Mouse (Mus musculus) thymus, postnatal 4 days (tissue): ENCODE measurements around the gene Tns1.

Source experiments
- DNase-seq: peaks from one replicate; pipeline ENCODE4 v3.0.0; 2021

The Tns1 gene

GRCm38 (mm10) chr1:73985611-73986010 is 138.6 kb downstream of the Tns1 start:
- no peak for DNase-seq

DNA sequence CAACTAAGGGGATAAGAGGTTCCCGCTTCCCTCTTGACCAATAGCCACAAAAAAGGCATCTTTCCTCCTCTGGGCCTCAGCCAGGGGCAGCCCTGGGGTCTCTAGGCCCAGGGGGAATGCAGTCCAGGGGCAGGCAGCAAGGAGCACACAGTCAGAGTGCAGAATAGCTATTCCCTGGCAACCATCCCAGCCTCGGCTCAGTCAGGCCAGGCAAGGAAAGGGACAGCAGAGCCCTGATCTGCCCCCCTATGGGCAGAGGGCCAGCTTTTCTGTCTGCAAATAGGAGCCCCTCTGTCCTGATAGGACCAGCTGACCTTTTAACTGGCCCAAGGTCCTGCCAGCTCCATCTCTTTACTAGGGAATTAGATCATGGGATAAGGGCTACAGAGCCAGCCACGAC is 145.0 kb downstream of the Tns1 start:
- no peak for DNase-seq

DNA sequence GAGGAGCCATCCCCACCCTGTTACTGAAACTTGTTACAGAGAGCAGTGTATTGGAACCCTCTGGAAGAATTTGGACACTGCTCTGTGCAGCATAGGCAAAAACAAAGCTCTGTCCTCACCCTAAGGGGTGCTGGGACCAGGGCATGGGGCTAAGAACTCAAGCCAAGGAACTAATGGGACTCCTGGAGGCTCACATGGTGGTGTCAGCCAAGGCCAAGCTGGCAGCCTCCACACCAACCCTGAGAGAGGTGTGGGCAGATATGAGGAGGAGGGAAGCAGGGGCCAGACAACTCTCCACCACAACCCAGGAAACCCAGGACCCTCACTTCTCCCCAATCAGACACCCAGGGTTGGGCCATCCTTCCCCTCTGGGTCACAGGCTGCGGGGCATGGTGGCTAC is 145.7 kb downstream of the Tns1 start:
- DNase-seq = no peak

DNA sequence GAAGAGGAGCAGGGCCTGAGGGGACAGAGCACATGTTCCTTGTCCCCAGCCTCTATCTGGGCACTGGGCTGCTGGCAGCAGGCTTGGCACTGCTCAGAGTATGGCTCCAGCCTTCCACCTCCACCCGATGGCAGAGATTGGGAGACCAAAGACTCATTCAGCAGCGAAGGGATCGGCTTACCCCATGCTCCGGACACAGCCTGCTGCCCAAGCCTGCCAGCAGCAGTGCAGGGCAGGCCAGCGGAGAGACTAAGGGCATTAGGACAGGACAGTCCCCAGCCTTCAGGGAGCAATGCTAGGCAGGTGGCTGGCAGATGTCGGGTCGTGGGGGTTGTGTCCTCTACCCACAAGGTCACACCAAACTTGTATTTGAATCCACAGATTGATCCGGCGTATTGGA is 150.3 kb downstream of the Tns1 start:
- no peak for DNase-seq

DNA sequence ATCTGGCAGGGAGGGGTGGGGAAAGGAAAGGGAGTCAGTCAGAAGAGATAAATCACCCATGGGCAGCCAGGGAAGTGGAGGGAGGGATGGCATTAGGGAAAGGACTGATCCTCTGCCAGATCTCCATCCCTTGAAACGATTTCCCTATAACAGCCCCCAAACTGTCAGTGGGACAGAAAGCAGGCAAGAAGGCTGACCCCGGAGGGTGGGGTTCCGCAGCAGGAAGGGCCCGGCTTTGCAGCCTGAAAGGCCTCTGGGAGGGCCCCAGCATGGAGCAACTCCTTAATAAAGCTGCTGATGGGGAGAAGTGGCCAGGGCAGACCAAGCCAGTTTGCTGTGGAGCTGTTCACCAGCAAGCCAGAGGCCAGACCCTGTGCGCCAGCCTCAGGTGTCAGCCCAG is 151.5 kb downstream of the Tns1 start:
- DNase-seq = no peak

GRCm38 (mm10) chr1:73970161-73970730 is 154.0 kb downstream of the Tns1 start:
- DNase-seq = no peak

DNA sequence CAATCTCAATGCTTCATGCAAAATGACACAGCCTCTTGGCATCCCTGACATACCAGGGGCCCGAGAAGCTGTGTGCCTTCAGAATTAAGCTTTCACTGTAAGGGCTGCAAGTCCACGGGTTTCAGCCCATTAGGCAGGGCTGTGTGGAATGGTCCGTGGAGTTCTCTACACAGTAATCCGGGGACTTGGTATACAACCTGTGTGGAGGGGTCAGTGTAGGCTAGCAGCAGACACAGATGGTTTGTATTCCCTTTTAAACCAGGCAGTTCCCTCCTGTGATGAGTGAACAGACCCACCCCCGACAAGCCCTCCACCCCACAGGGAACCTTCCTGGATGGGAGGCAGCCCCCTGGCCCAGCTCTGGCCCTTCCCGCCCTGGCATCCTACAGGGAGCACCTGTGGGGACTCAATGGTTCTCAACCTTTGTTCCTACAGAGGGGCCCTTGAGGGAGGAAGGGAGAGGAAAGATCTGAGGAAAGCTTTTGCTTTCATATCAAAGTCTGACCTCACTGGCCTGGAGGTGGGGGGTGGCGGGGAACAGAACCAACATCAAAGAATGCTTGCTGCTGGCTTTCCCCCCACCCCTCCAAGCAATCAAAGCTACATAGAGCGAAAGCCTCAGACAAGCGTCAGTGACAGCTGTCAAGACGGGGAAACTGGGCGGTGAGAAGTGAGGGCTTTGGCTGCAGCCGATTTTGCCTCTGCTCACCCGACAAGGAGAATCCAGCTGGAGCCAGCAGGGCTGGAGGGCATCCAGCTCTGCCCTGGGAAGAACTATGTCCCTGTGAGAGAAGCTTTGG is 155.3 kb downstream of the Tns1 start:
- no peak for DNase-seq

DNA sequence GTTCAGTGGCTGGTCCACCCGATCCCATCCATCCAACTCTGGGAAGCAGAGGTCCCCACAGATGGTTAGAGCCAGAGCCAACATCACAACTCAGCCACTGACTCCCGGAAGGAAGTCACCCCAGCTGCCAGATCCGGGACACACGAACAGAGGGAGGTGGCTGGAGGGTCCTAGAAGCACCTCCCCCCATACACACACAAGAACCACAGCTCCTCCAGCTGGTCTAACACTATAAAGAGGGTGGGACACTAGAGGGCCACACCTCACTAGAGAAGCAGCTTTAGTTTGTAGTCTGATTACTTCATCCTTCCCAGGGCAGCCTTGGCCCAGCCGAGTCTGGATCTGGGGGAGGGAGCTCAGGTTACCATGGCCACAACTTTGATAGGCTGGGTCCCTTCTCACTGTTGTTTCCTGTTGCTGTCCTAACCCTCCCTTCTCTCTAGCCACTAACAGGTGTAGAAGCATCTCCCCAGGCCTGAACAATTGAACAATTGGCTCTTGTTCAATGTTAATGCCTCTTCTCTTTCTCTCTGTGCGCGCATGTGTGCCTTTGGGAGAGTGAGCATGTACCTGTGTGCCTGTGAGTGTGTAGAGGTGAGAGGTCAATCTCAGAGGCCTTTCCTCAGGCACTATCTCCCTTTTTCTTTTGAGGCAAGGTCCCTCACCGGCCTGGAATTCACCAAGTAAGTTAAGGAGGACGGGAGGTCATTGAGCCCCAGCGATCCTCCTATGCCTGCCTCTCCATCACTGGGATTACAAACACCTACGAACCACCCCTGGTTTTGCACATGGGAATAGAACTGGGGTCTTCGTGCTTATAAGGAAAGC is 157.6 kb downstream of the Tns1 start:
- DNase-seq = no peak

DNA sequence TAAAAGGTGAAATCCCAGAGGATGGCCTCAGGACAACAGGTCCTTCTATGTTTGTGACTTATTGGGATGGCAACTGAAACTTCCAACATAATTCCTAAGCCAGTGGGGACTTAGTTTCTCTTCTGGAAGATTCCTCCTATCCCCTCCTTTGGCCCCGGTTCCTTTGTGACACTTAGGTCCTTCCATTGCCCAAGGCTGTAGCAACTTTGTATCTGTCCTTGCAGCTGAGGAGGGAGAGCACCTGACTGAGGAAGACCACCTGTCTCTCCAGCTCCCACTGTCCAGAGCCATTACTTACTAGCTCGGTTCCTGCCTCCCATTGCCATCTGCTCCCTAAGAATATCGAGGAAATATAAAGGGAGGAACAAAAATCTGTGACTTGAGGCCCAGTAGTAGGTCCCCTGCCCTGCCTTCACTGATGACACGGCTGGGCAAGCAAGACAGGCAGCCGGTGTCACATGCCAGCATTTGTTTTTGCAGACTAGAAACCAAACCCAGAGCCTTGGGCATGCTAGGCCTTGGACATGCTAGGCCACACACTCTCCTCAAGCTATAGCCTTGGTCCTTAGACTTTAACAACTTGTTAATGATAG is 160.0 kb downstream of the Tns1 start:
- no peak for DNase-seq

- DNase-seq = no peak
Measured at GRCm38 (mm10) chr1:73963626-73964025, 160.6 kb downstream of the Tns1 start.

DNA sequence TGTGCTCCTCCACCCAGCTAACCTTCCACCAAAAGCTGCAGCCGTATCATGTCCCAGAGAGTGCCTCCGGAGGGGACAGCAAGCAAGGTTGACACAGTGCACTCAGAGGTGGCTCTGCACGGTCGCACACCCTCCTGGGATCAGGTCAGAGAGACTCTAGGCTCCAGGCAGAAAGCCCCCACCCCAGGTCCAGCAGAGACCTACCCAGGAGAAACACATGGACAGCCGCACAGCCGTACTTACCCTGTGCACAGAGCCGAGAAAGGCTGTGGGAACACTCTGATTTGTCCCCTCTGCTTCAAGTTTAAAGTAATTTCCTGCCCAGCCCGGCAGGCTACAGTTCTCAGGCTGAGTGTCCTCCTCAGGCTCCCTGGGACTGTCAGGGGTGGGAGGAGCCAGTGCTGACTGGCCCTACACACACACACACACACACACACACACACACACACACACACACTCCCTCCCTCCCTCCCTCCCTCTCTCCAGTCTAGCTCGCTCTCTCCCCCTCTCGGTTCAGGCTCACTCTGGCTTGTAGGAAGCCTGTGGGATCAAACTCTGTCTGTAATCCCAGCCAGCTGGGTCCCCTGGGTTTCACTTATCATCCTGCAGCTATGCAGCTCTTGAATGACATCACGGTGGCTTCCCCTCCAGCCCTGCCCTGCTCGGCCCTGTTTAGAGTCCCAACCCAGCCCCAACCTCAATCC is 161.4 kb downstream of the Tns1 start:
- DNase-seq = no peak

GRCm38 (mm10) chr1:73962049-73962448 is 162.2 kb downstream of the Tns1 start:
- DNase-seq = no peak

GRCm38 (mm10) chr1:73959758-73960157 is 164.5 kb downstream of the Tns1 start:
- no peak for DNase-seq

DNA sequence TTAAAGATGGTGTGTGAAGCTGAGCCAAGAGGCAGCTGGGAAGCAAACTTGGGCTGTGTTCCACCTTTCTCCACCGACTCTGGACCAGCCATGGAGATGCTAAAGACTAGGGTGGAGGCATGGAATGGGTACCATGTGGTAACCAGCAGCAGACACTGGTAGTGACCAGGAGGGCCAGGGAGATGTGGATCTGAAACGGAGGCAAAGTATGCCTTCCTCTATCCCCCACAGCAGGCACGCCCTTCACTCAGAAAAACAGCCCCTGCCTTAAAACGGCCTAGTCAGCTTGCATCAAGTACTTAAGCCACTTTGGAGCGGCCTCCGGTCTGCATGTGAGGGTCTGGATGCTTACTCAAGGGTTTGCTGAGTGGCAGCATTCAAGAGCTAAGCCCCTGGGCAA is 164.9 kb downstream of the Tns1 start:
- no peak for DNase-seq

GRCm38 (mm10) chr1:73958210-73958983 is 165.9 kb downstream of the Tns1 start:
- DNase-seq = no peak

DNA sequence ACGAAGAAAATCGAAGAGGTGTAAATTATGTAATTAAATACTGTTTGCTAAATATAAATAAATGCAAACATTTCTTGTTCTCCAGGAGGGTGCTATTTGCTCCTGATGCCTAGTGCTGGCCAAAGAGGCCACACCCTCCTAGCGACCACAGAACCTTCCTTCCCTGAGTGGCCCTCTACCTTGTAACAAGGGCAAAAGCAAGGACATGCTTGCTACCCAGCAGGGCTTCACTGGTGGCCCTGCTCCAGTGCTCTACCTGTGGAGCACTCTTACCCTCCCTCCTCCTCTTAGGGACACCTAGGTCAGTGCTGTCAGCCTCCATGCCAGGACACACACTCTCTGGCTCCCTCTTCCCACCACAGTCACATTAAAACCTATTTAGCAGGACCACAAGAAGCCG is 166.8 kb downstream of the Tns1 start:
- DNase-seq = no peak

- DNase-seq = no peak
Measured at GRCm38 (mm10) chr1:73956320-73956719, 167.9 kb downstream of the Tns1 start.

- DNase-seq = no peak
Measured at GRCm38 (mm10) chr1:73955259-73955842, 168.9 kb downstream of the Tns1 start.

DNA sequence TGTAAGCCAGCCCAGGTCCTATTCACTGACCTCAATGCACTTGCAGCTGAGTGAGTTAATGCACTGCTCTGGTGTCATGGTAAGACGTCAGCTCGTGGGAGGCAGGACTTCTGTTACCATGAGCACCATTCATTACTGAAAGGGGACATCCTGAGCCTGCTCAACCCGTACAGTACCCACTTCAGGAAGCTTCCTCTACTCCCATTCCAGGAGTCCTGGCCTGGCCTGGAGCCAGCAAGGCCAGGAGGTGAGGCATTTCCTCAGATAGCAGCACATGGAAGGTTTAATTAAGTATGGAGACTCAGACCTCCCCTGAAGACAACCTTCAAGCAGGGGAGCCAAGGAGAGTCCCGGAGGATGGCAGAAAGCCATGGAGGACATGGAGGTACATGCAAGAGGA is 169.6 kb downstream of the Tns1 start:
- DNase-seq = no peak

DNA sequence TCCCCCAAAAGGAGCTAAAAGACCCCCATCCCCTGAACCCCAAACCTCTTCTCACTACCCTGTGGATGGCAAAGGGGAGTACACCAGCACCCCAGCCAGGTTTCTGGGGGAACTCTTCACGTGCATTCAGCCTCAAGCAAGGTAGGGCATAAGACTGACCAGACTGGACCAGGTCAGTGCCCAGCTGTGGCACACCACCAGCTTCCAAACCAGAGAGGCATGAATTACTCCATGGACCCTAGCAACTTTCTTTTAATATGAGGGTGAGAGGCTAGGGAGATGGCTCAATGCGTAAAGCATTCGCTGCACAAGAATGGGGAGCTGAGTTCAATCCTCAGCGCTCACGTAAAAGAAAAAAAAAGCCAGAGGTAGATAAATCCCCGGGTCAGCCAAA is 170.2 kb downstream of the Tns1 start:
- DNase-seq = no peak

DNA sequence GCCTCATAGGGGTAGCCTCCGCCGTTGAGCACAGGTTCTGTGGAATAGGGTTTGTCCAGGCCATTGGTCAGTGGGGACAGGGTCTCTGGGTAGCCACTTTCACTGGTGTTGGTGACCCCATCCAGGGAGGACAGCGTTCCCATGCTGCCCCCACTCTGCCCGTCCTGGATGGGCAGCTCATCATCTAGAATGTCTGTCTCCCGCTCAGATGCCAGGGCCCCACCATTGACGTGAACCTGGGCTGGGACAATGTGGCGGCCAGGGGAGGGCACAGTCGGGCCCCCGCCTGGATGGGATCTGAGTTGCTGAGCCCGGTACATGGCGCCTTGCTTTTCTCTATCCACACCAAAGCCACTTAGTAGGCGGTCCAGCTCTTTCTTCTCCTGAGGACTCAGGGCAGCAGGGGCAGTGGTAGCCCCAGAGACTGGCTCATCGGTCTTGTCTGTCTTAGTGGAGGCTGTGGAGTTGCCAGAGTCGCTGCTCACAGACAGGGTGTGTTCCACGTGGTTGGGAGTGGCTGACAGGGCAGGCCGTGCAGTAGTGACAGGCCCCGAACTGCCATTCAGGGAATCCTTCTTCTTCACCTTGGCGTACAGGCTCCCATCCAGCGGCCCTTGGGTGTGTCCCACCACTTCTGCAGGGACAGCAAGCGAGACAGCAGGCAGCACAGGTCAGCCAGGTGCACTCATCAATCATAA is 170.8 kb downstream of the Tns1 start:
- no peak for DNase-seq
